Mouse (Mus musculus) ES-CJ7 (cell line): ENCODE measurements around the gene Sgsh.
A peak's percentile ranks its signal among the peaks of the same experiment; 100 is the strongest.

Experiments
- DNase-seq: peaks from one replicate; pipeline ENCODE4 v3.0.0; 2011; ENCODE audit warnings: low read depth, low spot score

Sgsh gene

DNA sequence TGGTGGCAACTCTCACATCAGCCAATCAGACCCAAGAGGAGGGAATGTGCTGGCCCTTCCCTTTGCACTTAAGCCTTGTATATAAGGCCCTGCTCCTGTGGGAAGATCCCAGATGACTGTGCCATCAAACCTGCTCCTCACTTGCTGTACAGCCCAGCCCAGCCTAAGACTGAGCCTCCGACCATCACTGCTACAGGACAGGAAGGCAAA is 47.8 kb downstream of the Sgsh start, which contains the start of gene Card14:
Gene Card14, plus strand, starts transcription at position 111 of the 210 bp plus-strand sequence.
- no peak for DNase-seq

DNA sequence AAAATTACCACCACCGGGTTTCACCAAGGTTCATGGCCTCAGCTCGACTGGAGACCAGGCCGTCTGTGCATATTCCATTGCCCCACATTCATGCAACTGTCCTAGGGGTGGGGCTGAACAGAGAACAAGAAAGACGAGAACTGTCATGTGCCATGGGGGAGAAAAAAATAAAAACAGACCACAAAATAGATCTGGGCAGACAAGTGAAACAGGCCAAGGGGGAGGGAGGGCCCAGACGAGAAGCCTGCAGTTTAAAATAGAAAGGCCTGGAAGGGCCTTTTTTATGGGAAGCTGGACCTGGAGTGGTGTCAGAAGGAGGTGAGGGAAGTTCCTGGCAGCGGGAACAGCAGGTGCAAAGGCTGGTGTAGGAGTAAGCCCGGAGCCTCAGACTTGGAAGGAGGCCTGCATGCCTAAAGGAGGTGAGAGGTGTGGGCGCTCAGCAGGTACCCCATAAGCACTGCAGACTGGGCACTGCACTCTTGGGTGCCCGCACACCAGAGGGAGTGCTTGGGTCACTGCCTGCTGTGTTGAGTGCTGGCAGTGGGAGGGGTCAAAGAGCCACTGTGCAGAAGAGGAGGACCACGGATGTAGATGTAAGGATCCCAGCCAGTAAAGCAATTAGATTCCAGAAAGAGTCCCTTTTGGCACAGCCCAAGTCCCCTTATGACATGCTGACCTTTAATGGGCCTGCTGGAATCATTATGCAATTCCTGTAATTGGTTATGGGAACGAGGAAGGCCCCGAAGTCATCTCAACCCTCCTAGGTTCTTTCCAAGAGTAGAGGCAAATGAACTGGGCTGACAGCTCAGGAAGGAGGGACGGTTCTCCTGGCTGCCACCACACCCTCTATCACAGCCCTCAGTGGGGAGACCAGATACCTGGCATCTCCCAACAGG is 48.3 kb downstream of the Sgsh start:
- DNase-seq = no peak

DNA sequence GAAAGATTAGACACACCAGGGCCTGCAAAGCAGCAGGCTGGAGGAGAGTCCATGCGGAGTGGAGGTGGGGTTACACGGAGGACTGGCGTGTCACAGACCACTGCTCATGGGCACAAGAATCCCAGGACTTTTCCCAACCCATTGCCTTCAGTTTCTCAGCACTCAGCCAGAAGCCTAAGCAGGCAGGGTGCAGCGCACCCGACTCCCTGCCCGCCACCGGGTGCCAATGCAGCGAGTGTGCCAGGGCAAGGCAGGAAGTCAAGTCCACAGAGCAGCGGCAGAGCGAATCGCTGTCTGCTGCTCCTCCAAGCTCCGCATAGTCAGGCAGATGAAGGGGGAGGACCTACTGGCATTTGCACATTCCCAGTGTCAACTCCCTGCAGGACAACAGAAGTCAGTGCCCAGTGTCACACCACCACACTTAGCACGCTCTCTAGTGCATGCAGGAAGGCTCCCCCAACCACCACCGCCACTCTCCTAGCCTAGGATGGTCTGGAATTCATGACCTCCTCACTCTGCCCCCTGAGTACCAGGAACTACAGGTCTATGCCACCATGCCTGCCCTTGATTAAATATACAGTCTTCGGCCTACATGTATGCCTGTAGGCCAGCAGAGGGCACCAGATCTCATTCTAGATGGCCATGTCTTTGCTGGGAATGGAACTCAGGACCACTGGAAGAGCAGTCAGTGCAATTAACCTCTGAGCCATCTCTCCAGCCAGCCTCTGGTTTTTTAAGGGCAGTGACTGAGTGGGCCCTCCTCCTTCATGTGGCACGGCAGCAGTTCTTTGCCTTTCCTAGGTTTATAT is 50.2 kb downstream of the Sgsh start:
- DNase-seq = peak; percentile 86

- no peak for DNase-seq
These were observed 54.4 kb downstream of the Sgsh start for GRCm38 (mm10) chr11:119300986-119301385.

- no peak for DNase-seq
These were observed 54.9 kb downstream of the Sgsh start for GRCm38 (mm10) chr11:119300246-119300935.

GRCm38 (mm10) chr11:119299391-119300245 is 55.7 kb downstream of the Sgsh start, which contains the start of gene Eif4a3:
Eif4a3 (minus strand) TSS chr11:119300089.
- DNase-seq = peak; percentile 97

GRCm38 (mm10) chr11:119298917-119299316 is 56.4 kb downstream of the Sgsh start:
- DNase-seq = no peak

GRCm38 (mm10) chr11:119297996-119298395 is 57.3 kb downstream of the Sgsh start:
- DNase-seq = peak; percentile 30
